Mouse (Mus musculus): ENCODE data around the gene Ifit1.

The Ifit1 gene

DNA sequence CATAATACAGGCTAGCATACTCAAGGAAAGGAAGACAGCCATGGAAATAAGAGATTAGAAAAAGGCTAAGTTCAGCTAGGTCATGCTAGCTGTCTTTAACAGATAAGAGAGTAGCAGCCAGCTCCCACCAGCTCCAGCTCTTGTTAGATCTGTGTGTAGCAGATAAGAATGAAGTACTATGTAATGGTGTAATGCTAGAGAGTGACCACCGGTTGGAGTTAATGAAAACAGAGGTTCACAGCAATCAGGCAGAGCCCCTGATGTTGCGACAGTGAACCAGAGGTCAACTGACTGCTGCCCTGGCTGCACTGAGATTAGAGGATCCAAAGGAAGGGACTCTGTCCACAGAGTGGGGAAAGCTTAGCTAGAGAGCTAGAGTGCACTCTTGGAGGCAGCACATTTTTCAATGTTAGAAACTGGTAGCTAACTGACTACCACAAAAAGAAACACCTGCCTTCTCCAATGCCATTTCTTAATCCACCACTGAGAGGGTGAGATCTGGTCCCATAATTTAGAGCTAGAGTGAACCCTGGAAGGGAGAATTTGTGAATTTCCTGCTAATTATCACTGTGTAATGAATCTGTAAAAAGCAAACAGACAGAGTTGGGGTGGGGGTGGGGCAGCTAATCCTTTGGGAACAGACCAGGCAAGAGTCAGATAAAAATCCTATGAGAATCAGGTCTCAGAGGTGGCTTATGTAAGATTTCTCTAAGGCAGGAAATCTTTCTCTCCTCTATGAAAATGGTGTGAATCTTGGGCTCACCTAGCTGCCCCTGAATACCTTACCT is 16.0 kb downstream of the Ifit1 start:
- no peak for DNase-seq

DNA sequence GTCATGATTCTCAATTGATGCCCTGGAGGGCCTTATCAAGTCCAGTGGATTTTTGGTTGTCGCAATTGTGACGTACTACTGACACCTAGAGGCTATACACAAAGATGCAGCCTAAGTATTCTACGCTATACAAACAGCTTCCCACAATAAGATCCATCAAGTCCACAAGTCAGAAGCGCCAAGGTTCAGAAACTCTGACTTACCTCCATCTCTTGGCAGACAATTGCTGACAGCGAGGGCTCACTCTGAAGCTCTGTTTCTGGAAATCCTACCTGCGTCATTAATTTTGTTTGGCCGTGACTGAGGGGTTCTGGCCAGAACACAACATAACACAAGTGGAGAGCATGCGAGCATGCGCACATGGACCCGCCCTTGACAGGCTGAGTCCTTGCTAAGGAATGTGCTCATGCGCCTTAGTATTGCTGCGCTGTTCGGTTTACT is 21.4 kb downstream of the Ifit1 start:
- peak; percentile 56 for DNase-seq

DNA sequence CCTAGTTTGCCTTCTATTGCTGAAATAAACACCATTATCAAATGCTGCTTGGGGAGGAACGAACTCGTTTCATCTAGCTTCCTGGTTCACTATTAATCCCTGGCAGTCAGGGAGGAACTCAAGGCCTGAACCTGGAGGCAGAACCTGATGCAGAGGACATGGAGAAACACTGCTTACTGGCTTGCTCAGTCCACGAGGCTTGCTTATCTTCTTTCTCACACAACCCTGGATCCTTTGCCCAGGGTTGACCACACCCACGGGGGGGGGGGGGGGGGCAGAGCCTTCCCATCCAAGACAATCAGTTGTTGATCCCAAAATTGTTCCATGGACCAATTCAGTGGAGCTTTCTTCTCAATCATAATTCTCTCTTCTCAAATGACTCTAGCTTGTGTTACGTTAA is 22.1 kb downstream of the Ifit1 start:
- no peak for DNase-seq

DNA sequence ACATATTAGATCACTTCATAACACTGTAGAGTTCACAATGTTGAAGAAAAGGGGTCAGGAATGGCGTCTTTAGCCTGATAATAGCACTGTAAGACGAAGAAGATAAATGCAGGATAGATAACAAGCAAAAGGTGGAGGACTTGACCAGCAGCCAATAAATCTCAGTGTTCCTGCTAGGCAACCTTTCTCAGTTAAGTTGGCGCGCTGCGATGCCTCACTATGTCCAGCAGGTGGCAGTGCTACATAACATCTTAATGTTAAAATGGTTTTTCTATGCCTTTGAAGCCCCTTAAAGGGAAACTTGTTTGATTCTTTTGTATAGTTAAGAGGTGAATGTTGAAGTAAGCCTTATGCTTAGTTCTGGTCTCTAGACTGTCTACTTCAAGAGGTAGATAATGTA is 25.5 kb downstream of the Ifit1 start:
- peak; percentile 24 for DNase-seq

DNA sequence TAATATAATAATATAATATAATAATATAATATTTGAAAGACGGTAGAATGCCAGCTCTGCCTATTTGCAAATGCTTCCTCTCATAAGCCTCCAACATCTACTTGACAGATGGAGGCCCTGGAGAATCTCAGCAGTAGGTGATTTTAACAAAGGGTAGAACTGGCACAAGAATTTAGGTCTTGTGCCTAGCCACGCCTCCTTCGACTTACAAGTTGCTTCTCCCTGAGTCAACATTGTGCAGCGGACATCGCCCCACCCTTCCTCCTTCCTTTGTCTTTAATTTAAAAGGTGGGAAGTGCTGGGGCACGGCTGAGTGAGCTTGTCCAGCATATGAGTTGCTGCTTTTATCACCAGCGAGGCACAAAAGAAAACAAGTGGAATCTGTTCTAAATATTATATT is 32.8 kb downstream of the Ifit1 start:
- peak; percentile 29 for DNase-seq

DNA sequence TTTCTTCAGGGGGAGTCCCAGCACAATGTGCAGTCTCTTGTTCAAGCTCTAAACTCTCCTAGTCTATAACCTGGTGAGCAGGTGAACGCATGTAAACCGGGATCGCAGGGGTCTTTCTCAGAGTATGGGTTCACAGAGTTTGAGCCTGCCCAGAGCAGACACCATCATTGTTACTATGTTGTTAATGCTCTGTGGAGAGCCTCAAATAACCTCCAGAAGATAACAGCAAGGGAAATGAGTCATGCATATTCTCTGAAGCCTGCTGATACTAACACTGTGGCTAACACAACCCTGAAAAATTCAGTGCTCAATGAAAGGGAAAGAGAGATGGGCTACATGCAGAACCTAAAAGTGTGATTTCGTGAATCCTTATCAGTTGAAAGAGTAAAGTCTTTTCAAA is 37.8 kb downstream of the Ifit1 start:
- no peak for DNase-seq

DNA sequence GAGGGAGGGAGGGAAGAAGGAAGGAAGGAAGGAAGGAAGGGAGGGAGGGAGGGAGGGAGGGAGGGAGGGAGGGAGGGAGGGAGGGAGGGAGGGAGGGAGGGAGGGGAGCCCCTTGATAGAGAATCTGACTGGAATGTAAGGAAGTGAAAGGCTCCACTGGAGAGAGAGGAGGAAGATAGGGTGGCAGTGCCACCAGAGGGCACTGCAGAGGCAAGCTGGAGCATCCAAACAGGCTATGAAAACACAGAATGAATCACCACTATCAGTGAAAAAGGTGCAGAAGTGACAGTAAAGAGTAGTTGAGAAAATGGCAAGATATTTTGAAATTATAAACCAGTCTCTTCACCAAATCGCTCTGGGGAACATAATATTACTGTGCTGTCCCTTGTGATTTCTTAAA is 44.2 kb downstream of the Ifit1 start:
- no peak for DNase-seq

DNA sequence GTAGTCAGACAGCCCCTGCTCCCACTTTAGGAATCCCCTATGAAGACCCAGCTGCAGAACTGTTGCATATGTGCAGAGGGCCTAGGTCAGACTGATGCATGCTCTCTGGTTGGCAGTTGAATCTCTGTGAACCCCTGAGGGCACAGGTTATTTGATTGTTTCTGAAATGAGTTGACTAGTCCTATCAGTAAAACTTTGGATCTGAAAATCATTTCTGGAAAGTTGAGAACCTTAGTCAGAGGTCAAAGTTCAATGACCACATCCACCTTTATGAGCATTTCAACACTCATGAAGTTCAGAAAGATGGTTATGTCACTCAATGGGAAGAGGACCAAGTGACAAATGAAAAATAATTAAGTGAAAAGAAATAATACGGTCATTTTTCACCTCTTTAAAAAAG is 44.9 kb downstream of the Ifit1 start:
- no peak for DNase-seq

DNA sequence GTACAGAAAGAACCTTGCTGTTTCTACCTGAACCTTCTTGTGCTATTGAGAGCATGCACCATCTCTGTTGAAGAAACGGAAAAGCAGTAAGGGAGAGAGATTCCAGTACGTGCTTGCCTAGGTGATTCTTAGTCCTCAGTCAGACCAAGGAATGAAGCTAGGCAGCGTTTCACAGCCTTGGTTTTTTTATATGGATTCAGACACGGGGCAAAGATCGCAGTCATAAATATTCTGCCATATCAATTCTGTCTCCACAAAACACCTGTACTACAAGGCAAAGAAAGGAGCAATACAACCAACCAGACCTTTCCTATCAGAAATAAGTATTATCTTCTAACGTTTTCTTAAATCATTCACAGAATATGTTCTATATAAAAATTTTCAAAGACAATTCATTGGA is 50.7 kb downstream of the Ifit1 start:
- DNase-seq = no peak

DNA sequence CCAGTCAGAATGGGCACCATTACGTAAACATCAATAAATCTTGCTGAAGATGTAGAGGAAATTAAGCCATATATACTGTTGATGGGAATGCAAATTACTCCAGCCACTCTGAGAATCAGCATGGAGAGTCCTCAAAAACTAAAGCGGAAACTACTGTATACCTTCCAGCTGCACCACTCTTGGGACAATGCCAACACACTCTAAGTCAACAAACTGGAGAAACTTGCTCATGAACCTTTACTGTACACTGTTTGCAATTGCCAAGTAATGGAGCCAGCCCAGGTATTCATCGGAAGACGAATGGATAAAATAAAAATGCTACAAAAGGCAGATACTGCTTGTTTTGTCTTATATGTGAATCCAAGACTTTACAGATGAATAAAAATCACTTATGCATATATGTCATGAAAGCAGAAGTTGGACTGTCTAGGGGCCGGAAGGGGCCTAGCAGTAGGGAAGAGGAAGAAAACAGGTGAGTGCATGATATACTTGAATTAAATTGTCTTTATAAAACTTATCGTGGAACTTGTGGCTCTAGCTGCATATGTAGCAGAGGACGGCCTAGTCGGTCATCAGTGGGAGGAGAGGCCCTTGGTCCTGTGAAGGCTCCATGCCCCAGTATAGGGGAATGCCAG is 55.8 kb downstream of the Ifit1 start:
- DNase-seq = no peak

DNA sequence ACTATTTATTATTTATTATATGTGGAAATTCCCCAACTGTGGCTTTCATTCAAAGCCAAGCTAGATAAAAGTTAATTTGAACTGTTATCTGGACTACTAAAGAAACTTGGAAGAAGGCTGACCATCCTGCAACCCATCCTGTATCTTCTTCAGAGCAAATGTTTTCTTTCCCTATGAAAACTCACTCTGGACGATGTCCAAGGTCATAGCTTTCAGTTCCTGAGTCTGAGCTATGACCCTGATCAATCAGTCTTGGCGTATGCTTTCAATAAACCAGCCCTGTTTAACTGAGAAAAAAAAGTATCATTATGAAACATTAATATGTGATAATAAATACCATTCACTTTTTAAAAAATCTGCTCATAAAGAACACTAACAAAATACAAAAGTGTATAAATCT is 56.8 kb downstream of the Ifit1 start:
- DNase-seq = no peak

DNA sequence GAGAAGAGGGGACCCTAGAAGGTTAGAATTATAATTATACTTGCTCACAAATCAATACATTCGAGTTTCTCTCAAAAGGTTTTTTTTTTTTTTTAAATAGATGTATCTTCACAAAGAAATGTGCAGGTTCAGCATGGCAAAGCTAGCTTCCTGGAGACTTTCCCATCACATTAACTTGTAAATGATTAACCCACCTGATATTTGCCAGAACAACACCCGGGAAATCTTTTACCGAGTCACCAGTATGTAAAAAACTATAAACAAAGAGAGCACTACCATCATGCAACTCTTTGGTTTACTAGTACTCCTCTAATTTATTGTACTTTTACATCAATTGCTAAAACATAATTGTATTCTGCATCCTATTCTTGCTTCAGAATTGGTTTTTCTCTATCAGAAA is 57.8 kb downstream of the Ifit1 start:
- no peak for DNase-seq

DNA sequence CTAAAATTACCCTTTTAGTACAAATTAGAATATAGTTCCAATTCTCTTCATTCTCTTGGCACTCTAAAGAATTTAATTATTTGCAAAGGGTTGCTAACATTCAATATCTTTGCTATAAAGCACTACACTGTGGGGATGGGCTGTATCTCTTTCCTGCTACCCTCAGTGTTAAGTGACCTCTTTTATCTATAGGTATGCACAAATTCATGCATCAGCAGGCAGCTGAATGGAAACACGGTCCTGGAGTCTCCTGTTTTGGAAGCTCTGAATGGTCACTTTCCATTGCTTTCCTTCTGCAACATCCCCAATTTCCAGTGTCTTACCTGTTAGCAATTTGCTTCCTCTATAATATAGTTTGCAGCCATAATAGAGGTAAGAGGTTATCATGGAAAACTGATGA is 58.2 kb downstream of the Ifit1 start:
- DNase-seq = no peak

DNA sequence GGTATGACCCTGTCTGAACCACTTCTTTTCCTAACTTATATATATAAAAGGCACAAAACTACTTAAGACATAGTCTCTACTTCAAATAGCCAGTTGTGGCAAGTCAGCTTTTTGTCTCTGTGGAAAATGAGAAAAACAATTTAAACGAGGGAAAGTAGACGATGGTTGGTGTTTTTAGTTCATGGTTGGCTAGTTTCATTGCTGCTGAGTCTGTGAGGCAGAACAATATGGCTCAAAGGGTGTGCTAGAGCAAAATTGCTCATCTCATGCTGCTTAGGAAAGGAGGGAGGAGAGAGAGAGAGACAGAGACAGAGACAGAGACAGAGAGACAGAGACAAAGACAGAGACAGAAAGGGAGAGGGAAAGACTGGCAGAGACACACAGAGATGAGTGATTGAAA is 58.6 kb downstream of the Ifit1 start:
- no peak for DNase-seq

All from cerebellum, adult 11-12 months (tissue).